Comparison of ENCODE assay signal across 8 mouse cellular contexts in the genomic region with DNA sequence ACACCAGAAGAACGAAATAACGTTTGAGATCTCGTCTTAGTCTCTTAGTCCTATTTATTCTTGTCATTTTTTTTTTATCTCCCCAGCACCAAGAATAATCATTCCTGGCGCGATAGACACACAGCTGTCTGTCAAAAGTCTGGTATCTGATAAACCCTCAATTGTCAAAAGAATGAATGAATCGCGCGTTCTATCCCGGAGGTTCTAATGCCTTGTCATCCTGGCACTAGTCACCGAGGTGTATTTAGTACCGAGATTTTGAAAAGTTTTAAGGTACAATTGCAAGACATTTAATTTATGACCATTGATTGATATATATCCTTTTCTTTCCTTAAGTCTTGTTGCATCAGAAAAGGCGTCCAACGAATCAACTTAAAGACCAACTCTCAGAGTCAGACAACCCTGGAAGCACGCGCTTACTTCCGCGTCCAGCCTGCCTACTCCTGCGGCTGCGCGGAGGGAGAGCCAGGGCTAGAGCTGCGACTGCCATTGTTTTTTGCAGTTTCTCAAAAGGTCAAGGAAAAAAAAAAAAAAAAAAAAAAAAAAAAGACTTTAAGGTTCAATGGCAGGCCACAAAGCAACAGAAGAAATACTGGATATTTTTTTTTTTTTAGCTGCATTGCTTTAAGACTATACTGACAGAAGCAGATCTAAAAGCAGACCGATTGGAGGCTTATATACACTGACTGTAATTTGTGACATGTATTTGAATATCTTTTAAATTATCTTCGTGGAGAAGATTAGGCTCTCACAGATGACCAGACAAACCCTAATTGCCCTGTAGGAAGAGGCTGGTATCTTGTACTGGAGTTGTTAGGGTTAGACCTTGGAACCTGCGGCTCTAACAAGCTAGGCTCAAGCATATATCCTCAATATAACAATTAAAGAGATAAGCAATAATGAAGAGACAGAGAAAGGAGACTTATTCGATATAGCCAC. TPM values are rescaled to one million over a fixed set of nuclear protein-coding genes. Genes with fewer than 3 reads are reported as not detected.
DNase-seq lines count a peak whose midpoint lies in the region; ATAC-seq and TF ChIP-seq lines count a peak whose summit lies in the region.

No protein-coding gene starts in this region.

- peaks cover 50% of the 10 kb centered on the region for H3K4me1 ChIP-seq in erythroblast, embryonic 14.5 days (ENCODE audit: control insufficient read depth)
- peaks cover 28% of the 10 kb centered on the region for H3K4me1 ChIP-seq in heart, embryonic 15.5 days (replicated peaks)
- H3K4me1 ChIP-seq in liver, embryonic 15.5 days (replicated peaks): peaks cover 39% of the 10 kb centered on the region
- peaks cover 10% of the 10 kb centered on the region for H3K4me1 ChIP-seq in neural tube, embryonic 11.5 days (ENCODE audit: control insufficient read depth, insufficient read depth, low read length)
- peaks cover 3% of the 10 kb centered on the region; the same call in 1 of the 2 replicates for H3K4me1 ChIP-seq in testis, adult 2 months (ENCODE audit: control insufficient read depth, insufficient read depth, low read length)

- H3K27me3 ChIP-seq in erythroblast, embryonic 14.5 days (ENCODE audit: control insufficient read depth): peaks cover 6% of the 10 kb centered on the region
- H3K27me3 ChIP-seq in heart, embryonic 15.5 days: peaks cover 5% of the 10 kb centered on the region; the same call in 1 of the 2 replicates
- H3K27me3 ChIP-seq in liver, embryonic 15.5 days: peaks cover 16% of the 10 kb centered on the region; the same call in 1 of the 2 replicates
- no peaks in the 10 kb centered on the region for H3K27me3 ChIP-seq in neural tube, embryonic 11.5 days (ENCODE audit: control insufficient read depth, insufficient read depth, low read length)
- no peaks in the 10 kb centered on the region for H3K27me3 ChIP-seq in testis, adult 2 months (ENCODE audit: control insufficient read depth, insufficient read depth, low read length)

- no peaks in the 10 kb centered on the region for H3K9me3 ChIP-seq in erythroblast, embryonic 14.5 days (ENCODE audit: control insufficient read depth, low read length)
- no peaks in the 10 kb centered on the region for H3K9me3 ChIP-seq in heart, embryonic 15.5 days (replicated peaks)
- H3K9me3 ChIP-seq in liver, embryonic 15.5 days (replicated peaks): no peaks in the 10 kb centered on the region
- H3K9me3 ChIP-seq in neural tube, embryonic 11.5 days (ENCODE audit: control insufficient read depth, low read length): no peaks in the 10 kb centered on the region

- DNase-seq in brain, adult 2 months (ENCODE audit: low read depth, low spot score): peak; percentile 92
- DNase-seq in kidney, postnatal 25 days: peak; percentile 80 to 90
- DNase-seq in neural tube, embryonic 11.5 days (ENCODE audit: low spot score): peak; percentile 82

- WGBS in heart, embryonic 15.5 days: 11% methylated on average over 25 of the region's 25 CpGs
- 9% methylated on average over 25 of the region's 25 CpGs for WGBS in liver, embryonic 15.5 days (ENCODE audit: insufficient replicate concordance)
- WGBS in neural tube, embryonic 11.5 days: 13% methylated on average over 25 of the region's 25 CpGs

- peak; percentile 53 for ATAC-seq in CD4-positive, CD25-positive, alpha-beta regulatory T cell, adult 4 months
- peak; percentile 51; the same call in 1 of the 2 replicates for ATAC-seq in heart, embryonic 15.5 days (replicated peaks; ENCODE audit: insufficient number of reproducible peaks, insufficient read depth, low FRiP score, low read depth)
- peak; percentile 45 for ATAC-seq in liver, embryonic 15.5 days (ENCODE audit: insufficient read depth)
- ATAC-seq in neural tube, embryonic 11.5 days (ENCODE audit: insufficient read depth, low FRiP score, low TSS enrichment): no peak

- peaks cover 19% of the 10 kb centered on the region for H3K36me3 ChIP-seq in erythroblast, embryonic 14.5 days (ENCODE audit: control insufficient read depth)
- 0 out of 2 replicates have a peak, but pooled peaks cover 7% of the 10 kb centered on the region for H3K36me3 ChIP-seq in heart, embryonic 15.5 days
- H3K36me3 ChIP-seq in liver, embryonic 15.5 days (replicated peaks): peaks cover 17% of the 10 kb centered on the region; the same call in 1 of the 2 replicates
- no peaks in the 10 kb centered on the region for H3K36me3 ChIP-seq in neural tube, embryonic 11.5 days (ENCODE audit: control insufficient read depth, insufficient read depth, low read length)
- no peaks in the 10 kb centered on the region for H3K36me3 ChIP-seq in testis, adult 2 months (ENCODE audit: control insufficient read depth, insufficient read depth, low read length)

- peak overlapping the region; percentile 100 for H3K4me3 ChIP-seq in erythroblast, embryonic 14.5 days (replicated peaks)
- peak overlapping the region; percentile 87 for H3K4me3 ChIP-seq in heart, embryonic 15.5 days
- peak overlapping the region; percentile 95 for H3K4me3 ChIP-seq in liver, embryonic 15.5 days (replicated peaks)
- H3K4me3 ChIP-seq in neural tube, embryonic 11.5 days (ENCODE audit: low read depth, low read length): peak overlapping the region; percentile 87
- H3K4me3 ChIP-seq in testis, adult 2 months (ENCODE audit: control insufficient read depth, low read depth, low read length): peak overlapping the region; percentile 98; the same call in 1 of the 2 replicates

- H3K9ac ChIP-seq in heart, embryonic 15.5 days: no peak overlapping the region
- H3K9ac ChIP-seq in liver, embryonic 15.5 days: peak overlapping the region; percentile 98
- H3K9ac ChIP-seq in neural tube, embryonic 11.5 days (ENCODE audit: low read length): 0 out of 2 replicates have a peak overlapping the region, but pooled peaks have one; percentile 35

- H3K27ac ChIP-seq in heart, embryonic 15.5 days: peak overlapping the region; percentile 98
- H3K27ac ChIP-seq in liver, embryonic 15.5 days (replicated peaks): peak overlapping the region; percentile 95
- H3K27ac ChIP-seq in neural tube, embryonic 11.5 days (ENCODE audit: low read depth, low read length): peak overlapping the region; percentile 50; the same call in 1 of the 2 replicates
- H3K27ac ChIP-seq in testis, adult 2 months (ENCODE audit: control insufficient read depth, insufficient read depth, low read depth, low read length): no peak overlapping the region

- peak; percentile 22; the same call in 1 of the 2 replicates for TF ChIP-seq POLR2A in testis, adult 2 months (IDR thresholded peaks at IDR 0.05; ENCODE audit: control insufficient read depth, low read depth, low read length)

- peak overlapping the region; percentile 71 for H3K4me2 ChIP-seq in heart, embryonic 15.5 days
- H3K4me2 ChIP-seq in liver, embryonic 15.5 days: peak overlapping the region; percentile 81
- peak overlapping the region; percentile 76 for H3K4me2 ChIP-seq in neural tube, embryonic 11.5 days (ENCODE audit: low read depth)

- TF ChIP-seq CTCF in testis, adult 2 months (IDR thresholded peaks at IDR 0.05; ENCODE audit: control insufficient read depth, insufficient read depth, insufficient replicate concordance, low read depth, low read length): no peak

RNA-seq across cellular contexts. Expression of gene Ubr2, which starts 0.6 kb away (rescaled TPM):
- 10 to 100 TPM; 13.7 to 20.3 TPM for polyA plus RNA-seq in CD4-positive, CD25-positive, alpha-beta regulatory T cell, adult 4 months (2017; shearing (Covaris generic))
- 0.59 and 0.64 TPM in 2 replicates for polyA plus RNA-seq in erythroblast, embryonic 14.5 days (2012)
- 14.4 and 16.7 TPM in 2 replicates for polyA plus RNA-seq in heart, embryonic 15.5 days (2015; fragmentation: Nextera tagmentation; extraction: Ambion mirVana)
- 8.3 and 10.0 TPM in 2 replicates for polyA plus RNA-seq in liver, embryonic 15.5 days (2015; fragmentation: Nextera tagmentation; extraction: Ambion mirVana)
- polyA plus RNA-seq in neural tube, embryonic 11.5 days (2014; fragmentation: Nextera tagmentation; extraction: Ambion mirVana): 20.8 and 21.3 TPM in 2 replicates
- 7.1 and 10.2 TPM in 2 replicates for polyA plus RNA-seq in testis, adult 2 months (2012; rRNA removed)
